Mouse (Mus musculus): ENCODE results near the gene Zscan4-ps2. TPM values are rescaled to one million over a fixed set of nuclear protein-coding genes. Genes with fewer than 3 reads are reported as not detected.
"Not testable (repeated sequence)": the region's sequence is repeated elsewhere in the genome, so short reads cannot be mapped to it uniquely, and the experiment has no call there.

Gene Zscan4-ps2
- not detected in 2 replicates for polyA plus RNA-seq (2014; fragmentation: Nextera tagmentation; extraction: Ambion mirVana)

DNA sequence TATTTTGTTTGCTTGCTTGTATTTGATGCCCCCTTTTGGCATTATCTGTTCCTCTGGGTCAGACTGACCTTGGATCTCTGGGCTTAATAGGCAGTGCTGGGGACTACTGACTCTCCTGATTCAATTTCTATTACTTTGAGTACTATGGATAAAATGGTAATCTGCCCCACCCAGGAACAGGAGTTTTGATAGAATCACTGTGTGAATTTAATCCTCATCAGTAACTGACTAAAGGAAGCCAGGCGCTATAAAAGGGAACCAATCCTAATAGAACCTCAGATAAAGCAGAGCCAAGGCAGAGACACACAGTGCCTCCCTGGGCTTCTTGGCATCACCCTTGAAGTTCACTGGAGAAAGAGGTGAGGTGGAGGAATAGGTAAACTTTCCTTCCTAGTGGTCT is at the start of gene Zscan4-ps2:
Zscan4-ps2 (plus strand) TSS at position 301 of the 400 bp plus-strand sequence.
- not testable (repeated sequence) for H3K27me3 ChIP-seq (ENCODE audit: control insufficient read depth, insufficient read depth, low read length); H3K4me3 ChIP-seq (ENCODE audit: low read depth, low read length); H3K4me2 ChIP-seq (ENCODE audit: low read depth, low read length); ATAC-seq (replicated peaks; ENCODE audit: insufficient number of reproducible peaks, low FRiP score, low TSS enrichment, low read depth); H3K4me1 ChIP-seq (ENCODE audit: control insufficient read depth, insufficient read depth, low read length); DNase-seq (ENCODE audit: low spot score); H3K27ac ChIP-seq (replicated peaks; ENCODE audit: low read depth, low read length); H3K36me3 ChIP-seq (replicated peaks; ENCODE audit: control insufficient read depth, insufficient read depth, low read depth, low read length); H3K9ac ChIP-seq (replicated peaks; ENCODE audit: low read length); H3K9me3 ChIP-seq (replicated peaks; ENCODE audit: control insufficient read depth, low read length)
- 81% methylated on average over 1 of the region's 1 CpGs for WGBS

Other genes with a start within 250 kb of the Zscan4-ps2 start
- not detected in 2 replicates for gene Zscan4e, start 203.6 kb upstream of the Zscan4-ps2 start, polyA plus RNA-seq (2014; fragmentation: Nextera tagmentation; extraction: Ambion mirVana)
- gene Zscan4f, start 116.4 kb upstream of the Zscan4-ps2 start, polyA plus RNA-seq (2014; fragmentation: Nextera tagmentation; extraction: Ambion mirVana), result not detected in 2 replicates
- gene Zscan4-ps3, start 95.0 kb downstream of the Zscan4-ps2 start, polyA plus RNA-seq (2014; fragmentation: Nextera tagmentation; extraction: Ambion mirVana), result not detected in 2 replicates
- gene Vmn1r72, start 165.8 kb downstream of the Zscan4-ps2 start, polyA plus RNA-seq (2014; fragmentation: Nextera tagmentation; extraction: Ambion mirVana), result not detected in 2 replicates
- not detected in 2 replicates for gene Vmn1r73, start 216.0 kb downstream of the Zscan4-ps2 start, polyA plus RNA-seq (2014; fragmentation: Nextera tagmentation; extraction: Ambion mirVana)